Mouse (Mus musculus): ENCODE data around the gene Gtpbp2. TPM values are rescaled to one million over a fixed set of nuclear protein-coding genes. Genes with fewer than 3 reads are reported as not detected.

Gtpbp2 gene
- polyA plus RNA-seq, 1 experiment from 2014 or later = 22.2 TPM

GRCm38 (mm10) chr17:46206676-46207075 lies 45.8 kb downstream of the Gtpbp2 start:
- no peak overlapping the region for H3K27ac ChIP-seq (ENCODE audit: low read depth, low read length)
- H3K36me3 ChIP-seq (ENCODE audit: control insufficient read depth, insufficient read depth) = peaks cover 51% of the 10 kb centered on the region
- H3K4me3 ChIP-seq (ENCODE audit: low read depth, low read length) = no peak overlapping the region
- H3K4me1 ChIP-seq (replicated peaks; ENCODE audit: control insufficient read depth, insufficient read depth, low read length) = no peaks in the 10 kb centered on the region; the same call in 1 of the 2 replicates
- no peak overlapping the region for H3K4me2 ChIP-seq (replicated peaks; ENCODE audit: low read depth)
- no peak overlapping the region for H3K9ac ChIP-seq (ENCODE audit: low read depth, low read length)
- no peaks in the 10 kb centered on the region for H3K9me3 ChIP-seq (ENCODE audit: control insufficient read depth)
- H3K27me3 ChIP-seq (replicated peaks; ENCODE audit: control insufficient read depth, insufficient read depth, low read length) = no peaks in the 10 kb centered on the region
- TF ChIP-seq CTCF (IDR thresholded peaks at IDR 0.05; ENCODE audit: low read depth) = no peak
- no peak for ATAC-seq

DNA sequence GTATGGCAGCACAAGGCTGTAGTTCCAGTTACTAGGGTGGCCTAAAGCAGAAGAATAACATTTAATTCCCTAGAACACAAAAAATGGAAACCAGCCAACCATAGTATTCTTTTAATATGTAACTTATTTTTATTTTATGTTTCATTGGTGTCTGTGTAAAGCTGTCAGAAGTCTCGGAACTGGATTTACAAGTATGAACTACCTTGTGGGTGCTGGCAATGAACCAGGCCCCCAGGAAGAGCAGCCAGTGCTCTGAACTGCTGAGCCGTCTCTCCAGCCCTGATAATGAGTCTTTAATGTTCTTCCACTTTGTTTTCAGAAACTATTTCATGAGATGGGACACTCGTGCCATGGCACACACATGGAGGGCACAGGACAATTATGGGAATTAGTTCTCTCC lies 49.7 kb downstream of the Gtpbp2 start:
- Histone ChIP-seq H3K4me3 (ENCODE audit: low read depth, low read length) (no peak overlapping the region), H3K4me2 (replicated peaks; ENCODE audit: low read depth) (no peak overlapping the region), H3K9ac (ENCODE audit: low read depth, low read length) (no peak overlapping the region), H3K27ac (ENCODE audit: low read depth, low read length) (no peak overlapping the region), H3K4me1 (replicated peaks; ENCODE audit: control insufficient read depth, insufficient read depth, low read length) (no peaks in the 10 kb centered on the region), H3K36me3 (ENCODE audit: control insufficient read depth, insufficient read depth) (peaks cover 78% of the 10 kb centered on the region), H3K9me3 (ENCODE audit: control insufficient read depth) (no peaks in the 10 kb centered on the region), H3K27me3 (replicated peaks; ENCODE audit: control insufficient read depth, insufficient read depth, low read length) (no peaks in the 10 kb centered on the region)
- TF ChIP-seq CTCF (IDR thresholded peaks at IDR 0.05; ENCODE audit: low read depth) = no peak
- no peak for ATAC-seq
- WGBS = 66% methylated on average over 3 of the region's 3 CpGs

Other genes starting within 250 kb of the Gtpbp2 start
- gene Vegfa, start 128.7 kb upstream of the Gtpbp2 start, polyA plus RNA-seq (2015; fragmentation: Nextera tagmentation; extraction: Ambion mirVana) = 5.9 and 8.2 TPM in 2 replicates
- gene Mrps18a, start 50.0 kb upstream of the Gtpbp2 start, polyA plus RNA-seq (2015; fragmentation: Nextera tagmentation; extraction: Ambion mirVana) = 121 TPM in 2 replicates
- 4.7 and 5.1 TPM in 2 replicates for gene Rsph9, start 16.8 kb upstream of the Gtpbp2 start, polyA plus RNA-seq (2015; fragmentation: Nextera tagmentation; extraction: Ambion mirVana)
- gene Mad2l1bp, start 7.5 kb upstream of the Gtpbp2 start, polyA plus RNA-seq (2015; fragmentation: Nextera tagmentation; extraction: Ambion mirVana) = 38.1 and 40.2 TPM in 2 replicates
- gene Polh, start 41.6 kb downstream of the Gtpbp2 start, polyA plus RNA-seq (2015; fragmentation: Nextera tagmentation; extraction: Ambion mirVana) = 4.7 and 5.7 TPM in 2 replicates
- gene Xpo5, start 41.8 kb downstream of the Gtpbp2 start, polyA plus RNA-seq (2015; fragmentation: Nextera tagmentation; extraction: Ambion mirVana) = 7.7 and 8.2 TPM in 2 replicates
- 32.1 and 32.3 TPM in 2 replicates for gene Polr1c, start 87.0 kb downstream of the Gtpbp2 start, polyA plus RNA-seq (2015; fragmentation: Nextera tagmentation; extraction: Ambion mirVana)
- 111 and 119 TPM in 2 replicates for gene Yipf3, start 87.0 kb downstream of the Gtpbp2 start, polyA plus RNA-seq (2015; fragmentation: Nextera tagmentation; extraction: Ambion mirVana)
- 0.42 and 0.44 TPM in 2 replicates for gene Lrrc73, start 92.5 kb downstream of the Gtpbp2 start, polyA plus RNA-seq (2015; fragmentation: Nextera tagmentation; extraction: Ambion mirVana)
- gene Tjap1, start 122.0 kb downstream of the Gtpbp2 start, polyA plus RNA-seq (2015; fragmentation: Nextera tagmentation; extraction: Ambion mirVana) = 29.3 and 34.6 TPM in 2 replicates
- gene Dlk2, start 136.4 kb downstream of the Gtpbp2 start, polyA plus RNA-seq (2015; fragmentation: Nextera tagmentation; extraction: Ambion mirVana) = 0.33 and 0.42 TPM in 2 replicates
- gene Abcc10, start 167.3 kb downstream of the Gtpbp2 start, polyA plus RNA-seq (2015; fragmentation: Nextera tagmentation; extraction: Ambion mirVana) = 5.4 and 6.2 TPM in 2 replicates
- 2.2 and 3.8 TPM in 2 replicates for gene Zfp318, start 222.7 kb downstream of the Gtpbp2 start, polyA plus RNA-seq (2015; fragmentation: Nextera tagmentation; extraction: Ambion mirVana)